Mouse (Mus musculus) midbrain, embryonic 16.5 days (tissue): ENCODE results near the gene Hsdl2. TPM values are rescaled to one million over a fixed set of nuclear protein-coding genes. Genes with fewer than 3 reads are reported as not detected.

Source experiments
- ATAC-seq: fragments of 200-750 bp; cut with Nextera tagmentation; 2 replicates; pipeline ENCODE4 v1.8.0; 2017; ENCODE audit warnings: moderate TSS enrichment
- H3K27ac ChIP-seq: fragments of 300-500 bp; sonication (generic); 2 replicates; pipeline ENCODE4 v1.5.1; 2014; ENCODE audit warnings: mild to moderate bottlenecking, low read length, mixed read lengths
- H3K27me3 ChIP-seq: fragments of 300-500 bp; sonication (generic); 2 replicates; pipeline ENCODE4 v1.6.1; 2014; ENCODE audit warnings: low read depth, low read length, mixed read lengths; ENCODE audit not compliant: control insufficient read depth, insufficient read depth
- H3K36me3 ChIP-seq: fragments of 300-500 bp; sonication (generic); 2 replicates; pipeline ENCODE4 v1.6.1; 2014; ENCODE audit warnings: mild to moderate bottlenecking, low read length, moderate library complexity, mixed read lengths; ENCODE audit not compliant: control insufficient read depth, insufficient read depth
- H3K4me1 ChIP-seq: fragments of 300-500 bp; sonication (generic); 2 replicates; pipeline ENCODE4 v1.6.1; 2014; ENCODE audit warnings: mild to moderate bottlenecking, low read length, mixed read lengths; ENCODE audit not compliant: control insufficient read depth, insufficient read depth
- H3K4me2 ChIP-seq: fragments of 300-500 bp; sonication (generic); 2 replicates; pipeline ENCODE4 v1.6.1; 2014; ENCODE audit warnings: mild to moderate bottlenecking, low read length, mixed read lengths
- H3K4me3 ChIP-seq: fragments of 300-500 bp; sonication (generic); 2 replicates; pipeline ENCODE4 v1.5.1; 2014; ENCODE audit warnings: low read depth, mild to moderate bottlenecking, low read length, moderate library complexity, mixed read lengths
- H3K9ac ChIP-seq: fragments of 300-500 bp; sonication (generic); 2 replicates; pipeline ENCODE4 v1.6.1; 2014; ENCODE audit warnings: low read depth, low read length, mixed read lengths
- H3K9me3 ChIP-seq: fragments of 300-500 bp; sonication (generic); replicated peaks from 2 replicates; pipeline ENCODE4 v1.6.1; 2014; ENCODE audit warnings: mild to moderate bottlenecking, low read length, mixed read lengths; ENCODE audit not compliant: control insufficient read depth, poor library complexity, severe bottlenecking
- WGBS: fragments of 180-500 bp; shearing (Covaris S2); extraction: QIAGEN DNeasy Blood & Tissue Kit; methylation state at CpG from one replicate; pipeline ENCODE4 v1.1.7; 2014; 5-methylcytosine and 5-hydroxymethylcytosine counted together
- polyA plus RNA-seq: library from polyadenylated mRNA; unstranded; fragments of >200 nt; fragmentation: Nextera tagmentation; extraction: Ambion mirVana; gene quantifications from 2 replicates; pipeline ENCODE4 v1.2.1, GENCODE M21; 2015

The Hsdl2 gene
- 31.5 and 34.5 TPM in 2 replicates for polyA plus RNA-seq

GRCm38 (mm10) chr4:59581314-59582185 is at the start of gene Hsdl2:
Gene Hsdl2, plus strand, starts transcription at chr4:59581563.
- peak within 1 kb of the TSS; percentile 77 for H3K9ac ChIP-seq
- WGBS, result under 1% methylated on average over 61 of the region's 61 CpGs
- peak within 1 kb of the TSS; percentile 90 for H3K4me2 ChIP-seq
- H3K4me3 ChIP-seq, result peak within 1 kb of the TSS; percentile 60
- peak; percentile 96 for ATAC-seq
- H3K4me1 ChIP-seq, result peaks cover 10% of the 10 kb centered on the region
- no peaks in the 10 kb centered on the region for H3K36me3 ChIP-seq
- peak within 1 kb of the TSS; percentile 90 for H3K27ac ChIP-seq
- no peaks in the 10 kb centered on the region for H3K27me3 ChIP-seq
- H3K9me3 ChIP-seq, result no peaks in the 10 kb centered on the region

GRCm38 (mm10) chr4:59533268-59533667 is 48.1 kb upstream of the Hsdl2 start:
- no peaks in the 10 kb centered on the region for H3K36me3 ChIP-seq

GRCm38 (mm10) chr4:59535624-59536023 is 45.7 kb upstream of the Hsdl2 start:
- ATAC-seq, result no peak
- no peaks in the 10 kb centered on the region for H3K9me3 ChIP-seq

More at GRCm38 (mm10) chr4:59533268-59533667, 48.1 kb upstream of the Hsdl2 start:
- no peak overlapping the region for H3K27ac ChIP-seq
- no peak overlapping the region for H3K4me2 ChIP-seq
- no peaks in the 10 kb centered on the region for H3K4me1 ChIP-seq
- ATAC-seq, result no peak
- no peak overlapping the region for H3K4me3 ChIP-seq
- 88% methylated on average over 2 of the region's 2 CpGs for WGBS
- H3K27me3 ChIP-seq, result no peaks in the 10 kb centered on the region
- H3K9ac ChIP-seq, result no peak overlapping the region
- H3K9me3 ChIP-seq, result no peaks in the 10 kb centered on the region

GRCm38 (mm10) chr4:59536281-59536680 is 45.1 kb upstream of the Hsdl2 start:
- H3K9ac ChIP-seq, result no peak overlapping the region
- H3K4me1 ChIP-seq, result no peaks in the 10 kb centered on the region
- no peaks in the 10 kb centered on the region for H3K9me3 ChIP-seq
- no peak overlapping the region for H3K27ac ChIP-seq
- no peak for ATAC-seq
- no peak overlapping the region for H3K4me2 ChIP-seq
- H3K36me3 ChIP-seq, result no peaks in the 10 kb centered on the region
- no peaks in the 10 kb centered on the region for H3K27me3 ChIP-seq
- 95% methylated on average over 1 of the region's 1 CpGs for WGBS
- no peak overlapping the region for H3K4me3 ChIP-seq

More at GRCm38 (mm10) chr4:59535624-59536023, 45.7 kb upstream of the Hsdl2 start:
- no peak overlapping the region for H3K4me3 ChIP-seq
- H3K27me3 ChIP-seq, result no peaks in the 10 kb centered on the region
- no peaks in the 10 kb centered on the region for H3K36me3 ChIP-seq
- no peaks in the 10 kb centered on the region for H3K4me1 ChIP-seq
- no peak overlapping the region for H3K27ac ChIP-seq
- H3K9ac ChIP-seq, result no peak overlapping the region
- no peak overlapping the region for H3K4me2 ChIP-seq

GRCm38 (mm10) chr4:59543006-59543405 is 38.4 kb upstream of the Hsdl2 start:
- Histone ChIP-seq H3K36me3 (no peaks in the 10 kb centered on the region), H3K4me3 (no peak overlapping the region), H3K4me2 (no peak overlapping the region), H3K9ac (no peak overlapping the region), H3K9me3 (no peaks in the 10 kb centered on the region), H3K4me1 (peaks cover 12% of the 10 kb centered on the region), H3K27ac (no peak overlapping the region), H3K27me3 (no peaks in the 10 kb centered on the region)
- no peak for ATAC-seq

GRCm38 (mm10) chr4:59544654-59545053 is 36.7 kb upstream of the Hsdl2 start:
- no peak overlapping the region for H3K27ac ChIP-seq
- H3K27me3 ChIP-seq, result no peaks in the 10 kb centered on the region
- no peak overlapping the region for H3K4me2 ChIP-seq
- WGBS, result 72% methylated on average over 2 of the region's 2 CpGs
- no peaks in the 10 kb centered on the region for H3K9me3 ChIP-seq
- ATAC-seq, result no peak
- H3K4me3 ChIP-seq, result no peak overlapping the region
- H3K9ac ChIP-seq, result no peak overlapping the region
- peaks cover 15% of the 10 kb centered on the region for H3K4me1 ChIP-seq
- H3K36me3 ChIP-seq, result no peaks in the 10 kb centered on the region

- ATAC-seq, result no peak
- no peaks in the 10 kb centered on the region for H3K27me3 ChIP-seq
- no peak overlapping the region for H3K27ac ChIP-seq
- H3K9me3 ChIP-seq, result no peaks in the 10 kb centered on the region
- no peak overlapping the region; the same call in 1 of the 2 replicates for H3K4me2 ChIP-seq
- 73% methylated on average over 7 of the region's 7 CpGs for WGBS
- no peaks in the 10 kb centered on the region for H3K36me3 ChIP-seq
- H3K4me1 ChIP-seq, result peaks cover 15% of the 10 kb centered on the region
- H3K4me3 ChIP-seq, result no peak overlapping the region
- no peak overlapping the region for H3K9ac ChIP-seq
Observed at GRCm38 (mm10) chr4:59546285-59547071, 34.9 kb upstream of the Hsdl2 start.

- H3K36me3 ChIP-seq, result no peaks in the 10 kb centered on the region
- 36% methylated on average over 11 of the region's 11 CpGs for WGBS
- peak overlapping the region; percentile 87 for H3K4me2 ChIP-seq
- H3K9ac ChIP-seq, result no peak overlapping the region
- no peak overlapping the region for H3K27ac ChIP-seq
- peak overlapping the region; percentile 96 for H3K4me3 ChIP-seq
- ATAC-seq, result no peak
- H3K9me3 ChIP-seq, result no peaks in the 10 kb centered on the region
- H3K4me1 ChIP-seq, result peaks cover 15% of the 10 kb centered on the region
- no peaks in the 10 kb centered on the region for H3K27me3 ChIP-seq
Observed at GRCm38 (mm10) chr4:59547136-59547889, 34.0 kb upstream of the Hsdl2 start.
